Mouse (Mus musculus) T-helper 2 cell (primary cell): ENCODE measurements around the gene Ppp1r13b.

Source experiments
- in situ Hi-C: fragments of 300-600 bp; cut with MboI, MseI; formaldehyde crosslinking; loops from one replicate; pipeline ENCODE4 v1.15.1; 2025; ENCODE audit warnings: high pct_unique_total_duplicates

Ppp1r13b gene

GRCm38 (mm10) chr12:111920046-111920445, 12.1 kb upstream of the Ppp1r13b start:
- in situ Hi-C loops: no loop called here

GRCm38 (mm10) chr12:111916514-111917217, 8.8 kb upstream of the Ppp1r13b start:
- in situ Hi-C loops: no loop called here

GRCm38 (mm10) chr12:111915781-111916180, 7.9 kb upstream of the Ppp1r13b start:
- in situ Hi-C loops: no loop called here

GRCm38 (mm10) chr12:111914031-111914430, 6.1 kb upstream of the Ppp1r13b start:
- in situ Hi-C loops: no loop called here

GRCm38 (mm10) chr12:111912802-111913201, 4.9 kb upstream of the Ppp1r13b start:
- in situ Hi-C loops: no loop called here

- in situ Hi-C loops: no loop called here
Measured at GRCm38 (mm10) chr12:111911796-111912195, 3.9 kb upstream of the Ppp1r13b start.

- in situ Hi-C loops: no loop called here
Measured at GRCm38 (mm10) chr12:111911171-111911760, 3.4 kb upstream of the Ppp1r13b start.

GRCm38 (mm10) chr12:111908997-111909550, 1.2 kb upstream of the Ppp1r13b start:
- in situ Hi-C loops: no loop called here

- in situ Hi-C loops: no loop called here
Measured at GRCm38 (mm10) chr12:111907421-111907891, 454 bp downstream of the Ppp1r13b start.

- in situ Hi-C loops: no loop called here
Measured at GRCm38 (mm10) chr12:111906309-111906875, 1.5 kb downstream of the Ppp1r13b start.

- in situ Hi-C loops: no loop called here
Measured at GRCm38 (mm10) chr12:111902488-111902887, 5.4 kb downstream of the Ppp1r13b start.

GRCm38 (mm10) chr12:111901105-111901875, 6.6 kb downstream of the Ppp1r13b start:
- in situ Hi-C loops: no loop called here

GRCm38 (mm10) chr12:111899646-111900045, 8.3 kb downstream of the Ppp1r13b start:
- in situ Hi-C loops: no loop called here

- in situ Hi-C loops: no loop called here
Measured at GRCm38 (mm10) chr12:111898686-111899085, 9.2 kb downstream of the Ppp1r13b start.

- in situ Hi-C loops: no loop called here
Measured at GRCm38 (mm10) chr12:111896908-111897661, 10.8 kb downstream of the Ppp1r13b start.

GRCm38 (mm10) chr12:111894082-111894481, 13.8 kb downstream of the Ppp1r13b start:
- in situ Hi-C loops: loop anchor here (5.0 kb wide), 1 partner anchor 103 kb away; no protein-coding TSS in a partner anchor

- in situ Hi-C loops: loop anchor here (5.0 kb wide), 1 partner anchor 104 kb away; no protein-coding TSS in a partner anchor
Measured at GRCm38 (mm10) chr12:111892981-111893380, 14.9 kb downstream of the Ppp1r13b start.

GRCm38 (mm10) chr12:111891800-111892199, 16.1 kb downstream of the Ppp1r13b start:
- in situ Hi-C loops: loop anchor here (5.0 kb wide), 1 partner anchor 106 kb away; no protein-coding TSS in a partner anchor

- in situ Hi-C loops: no loop called here
Measured at GRCm38 (mm10) chr12:111889251-111889650, 18.7 kb downstream of the Ppp1r13b start.

GRCm38 (mm10) chr12:111888303-111888864, 19.5 kb downstream of the Ppp1r13b start:
- in situ Hi-C loops: no loop called here
